Mouse (Mus musculus) cerebellum, adult 9-10 months (tissue): ENCODE data around the gene Rnf24.

Experiments
- DNase-seq: peaks from one replicate; pipeline ENCODE4 v3.0.0; 2022

The Rnf24 gene

DNA sequence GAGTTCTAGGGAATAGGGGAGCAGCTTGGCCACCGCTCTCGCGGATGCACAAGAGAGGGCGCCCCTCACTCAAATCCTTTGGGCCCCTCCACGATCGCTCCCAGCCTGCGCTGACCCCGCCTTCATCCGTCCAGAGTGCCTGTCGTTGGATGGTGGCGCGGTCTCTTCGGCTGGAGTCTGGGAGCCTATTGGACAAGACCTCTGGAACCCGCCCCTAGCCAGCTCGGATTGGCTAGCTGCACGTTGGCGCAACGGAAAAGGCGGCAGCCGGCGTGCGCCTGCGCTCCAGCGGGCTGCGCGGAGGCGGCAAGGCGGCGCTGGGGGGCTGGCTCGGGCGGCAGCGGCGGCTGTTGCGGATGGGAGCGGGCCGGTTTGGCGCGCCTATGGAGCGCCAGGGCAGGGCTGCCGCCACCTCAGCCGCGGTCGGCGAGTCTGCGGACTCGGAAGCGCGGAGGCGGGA is 90.4 kb downstream of the Rnf24 start, which contains the start of gene Pank2:
TSS of gene Pank2 (plus strand) at position 283 of the 460 bp plus-strand sequence.
- peak; percentile 98 for DNase-seq

DNA sequence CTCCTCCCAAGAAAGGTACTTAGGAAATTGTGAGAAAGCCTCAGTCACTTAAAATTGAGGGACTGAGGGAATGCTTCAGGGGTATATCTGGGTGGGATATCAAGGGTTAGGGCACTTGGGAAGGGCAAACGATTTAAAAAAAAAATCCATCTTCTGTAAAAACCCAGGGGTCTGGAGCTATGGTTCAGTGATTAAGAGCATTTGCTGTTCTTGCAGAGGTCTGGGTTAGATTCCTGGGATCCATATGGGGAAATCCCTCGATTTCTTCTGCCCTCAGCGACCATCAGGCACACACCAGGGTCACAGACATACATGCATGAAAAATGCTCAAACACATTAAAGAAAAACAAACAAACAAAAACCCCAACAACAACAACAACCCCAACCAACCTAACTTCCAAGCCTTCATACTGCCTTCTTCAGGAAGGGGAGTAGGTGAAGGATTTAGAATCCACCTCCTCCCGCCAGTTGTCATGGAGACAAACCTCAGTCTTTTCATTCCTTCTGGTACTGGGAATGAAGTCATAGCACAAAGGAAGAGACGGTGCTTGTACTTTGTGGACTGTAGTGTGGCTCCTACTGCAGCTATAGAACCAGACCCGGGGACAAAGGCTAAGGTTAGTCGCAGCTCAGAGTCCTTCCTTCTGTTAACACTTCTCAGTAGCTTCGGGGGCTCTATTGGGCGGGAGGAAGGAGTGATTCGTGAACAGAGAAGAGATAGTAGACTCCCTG is 91.0 kb downstream of the Rnf24 start:
- DNase-seq = peak; percentile 21

DNA sequence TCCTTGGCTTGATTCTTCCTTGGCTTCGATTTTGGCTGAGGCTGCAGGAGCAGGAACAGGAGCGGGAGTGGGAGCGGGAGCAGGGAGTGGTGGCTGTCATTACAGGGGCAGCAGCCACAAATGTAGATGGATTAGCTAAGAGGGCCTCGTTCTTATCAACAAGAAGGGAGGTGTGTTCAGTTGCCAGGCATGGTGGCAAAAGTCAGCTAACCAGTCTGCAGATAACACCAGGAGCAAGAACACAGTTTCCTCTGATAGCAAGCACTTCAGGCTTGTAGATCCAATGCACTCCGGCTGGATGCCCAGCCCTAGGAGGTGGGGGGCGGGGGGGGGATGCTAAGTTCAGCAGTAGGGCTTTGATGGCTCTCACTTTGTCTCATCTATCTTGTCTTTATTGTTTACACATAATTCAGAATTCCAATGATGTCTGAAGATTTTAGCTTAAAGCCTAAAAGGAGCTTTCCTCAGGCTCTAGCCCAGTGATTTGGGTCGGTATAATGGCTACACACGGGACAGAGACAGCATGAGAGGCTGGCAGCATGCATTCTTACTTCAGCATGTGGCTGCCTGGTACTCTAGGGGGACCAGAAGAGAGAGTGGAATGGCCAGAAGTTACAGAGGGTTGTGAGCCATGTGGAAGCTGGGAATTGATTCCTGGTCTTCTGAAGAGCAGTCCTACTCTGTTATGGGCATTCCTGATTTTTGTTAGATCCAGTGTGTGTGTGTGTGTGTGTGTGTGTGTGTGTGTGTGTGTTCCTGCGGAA is 92.0 kb downstream of the Rnf24 start:
- DNase-seq = no peak

DNA sequence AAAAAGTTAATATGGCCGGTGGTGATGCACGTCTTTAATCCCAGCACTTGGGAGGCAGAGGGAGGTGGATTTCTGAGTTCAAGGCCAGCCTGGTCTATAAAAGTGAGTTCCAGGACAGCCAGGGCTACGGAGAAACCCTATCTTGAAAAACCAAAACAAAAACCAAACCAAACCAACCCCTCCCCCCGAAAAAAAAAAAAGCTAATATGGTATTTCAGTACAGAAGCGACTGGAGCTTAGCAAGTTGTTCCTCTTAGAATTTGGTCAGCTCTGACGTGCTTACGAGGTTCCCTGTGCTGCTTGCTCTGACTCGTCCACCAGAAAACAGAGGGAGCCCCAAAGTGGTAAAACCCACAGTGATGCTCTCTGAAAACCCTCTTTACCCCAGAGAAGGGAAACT is 94.0 kb downstream of the Rnf24 start:
- no peak for DNase-seq

DNA sequence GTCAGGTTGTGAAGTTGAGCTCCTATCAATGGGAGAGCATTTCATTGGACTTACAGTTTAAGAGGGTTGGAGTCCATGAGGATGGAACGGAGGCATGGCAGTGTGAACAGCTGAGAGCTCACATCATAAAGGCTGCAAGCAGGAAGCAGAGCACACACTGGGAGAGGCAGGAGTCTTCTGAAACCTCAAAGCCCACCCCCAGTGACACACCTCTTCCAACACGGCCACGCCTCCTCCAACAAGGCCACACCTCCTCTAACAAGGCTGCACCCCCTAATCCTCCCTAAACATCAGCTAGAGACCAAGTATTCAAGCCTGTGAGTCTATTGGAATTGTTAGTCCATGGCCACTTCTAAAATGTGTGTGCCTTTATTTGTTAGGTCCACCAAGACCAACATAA is 97.0 kb downstream of the Rnf24 start:
- DNase-seq = no peak

DNA sequence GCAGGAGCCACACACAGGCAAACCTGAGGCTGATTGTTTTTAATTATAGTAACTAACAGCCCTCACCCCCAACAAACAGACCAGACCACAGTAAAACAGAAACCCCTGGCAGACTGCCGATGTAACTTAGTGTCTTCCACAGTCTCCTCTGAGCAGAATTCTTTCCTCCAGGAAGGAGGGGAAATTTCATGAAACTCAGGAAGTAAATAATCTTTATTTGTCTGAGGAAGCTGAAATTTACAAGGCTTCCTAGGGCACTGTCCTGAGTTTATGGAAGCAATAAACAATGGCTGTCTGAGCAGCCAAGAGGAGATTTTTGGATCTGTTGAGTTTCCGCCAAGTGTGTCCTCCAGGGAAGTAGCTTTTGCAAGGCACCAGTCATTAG is 98.4 kb downstream of the Rnf24 start:
- DNase-seq = no peak

DNA sequence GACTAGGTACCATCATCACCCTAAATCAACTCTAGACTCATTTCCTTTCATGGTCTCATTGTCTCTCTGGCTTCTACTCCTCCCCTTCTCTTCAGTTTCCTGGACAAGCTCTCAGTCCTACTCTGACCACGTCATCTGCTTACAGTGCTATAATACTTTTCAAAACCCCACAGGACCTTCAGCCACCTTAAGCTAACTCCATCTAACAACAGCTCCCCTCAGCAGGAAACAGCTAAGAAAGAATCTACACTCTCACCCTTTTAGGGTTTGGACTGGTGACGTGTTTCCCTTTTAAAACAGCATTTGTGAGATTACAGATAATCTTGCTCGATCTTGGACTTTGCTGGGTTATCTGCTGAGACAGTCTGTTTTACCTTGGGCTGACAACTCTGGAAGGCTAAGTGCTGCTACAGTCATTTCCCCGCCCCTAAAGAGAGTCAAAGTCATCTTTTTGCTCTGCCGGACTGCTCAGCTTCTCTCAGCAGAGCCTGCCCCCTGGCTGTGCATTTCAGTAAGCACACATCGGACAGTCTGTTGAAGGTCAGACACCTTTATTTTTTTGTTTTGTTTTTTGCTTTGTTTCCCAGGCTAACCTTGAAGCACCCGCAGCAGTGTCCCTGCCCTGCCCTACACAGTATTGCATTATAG is 98.9 kb downstream of the Rnf24 start:
- DNase-seq = no peak
